9 mouse cellular contexts compared by ENCODE assay signal in genomic region chr11:33170489-33170888, GRCm38 (mm10). TPM values are rescaled to one million over a fixed set of nuclear protein-coding genes. Genes with fewer than 3 reads are reported as not detected.
DNase-seq lines count a peak whose midpoint lies in the region; ATAC-seq and TF ChIP-seq lines count a peak whose summit lies in the region.
"Had no signal": no experiment of that assay in that cellular context is flagged by ENCODE, and none has a peak within 500 bp of the region (broad histone marks: within the 10 kb centered on the region; RNA-seq: fewer than 3 reads in every experiment).

No protein-coding gene starts in this region.

- no peak overlapping the region for H3K27ac ChIP-seq in heart, embryonic 10.5 days
- no peak overlapping the region for H3K27ac ChIP-seq in thymus, adult 2 months (ENCODE audit: control insufficient read depth, insufficient read depth, low read length)
- H3K27ac ChIP-seq in hindbrain, postnatal 0 days: no peak overlapping the region

- H3K27me3 ChIP-seq in heart, embryonic 10.5 days (ENCODE audit: insufficient read depth, poor library complexity, severe bottlenecking): peaks cover 22% of the 10 kb centered on the region
- no peaks in the 10 kb centered on the region for H3K27me3 ChIP-seq in thymus, adult 2 months (ENCODE audit: control insufficient read depth, insufficient read depth, low read length)
- H3K27me3 ChIP-seq in hindbrain, postnatal 0 days (ENCODE audit: insufficient read depth, low read length): no peaks in the 10 kb centered on the region

- TF ChIP-seq POLR2A in thymus, adult 2 months (IDR thresholded peaks at IDR 0.05; ENCODE audit: control insufficient read depth, extremely low read depth, insufficient read depth, low read length, poor library complexity): no peak

- DNase-seq in heart, adult 11 months: peak; percentile 90
- DNase-seq in heart, embryonic 10.5 days (ENCODE audit: low spot score): no peak
- DNase-seq in thymus, adult 2 months: peak; percentile 64
- no peak for DNase-seq in thymus, adult 18-20 months
- DNase-seq in cerebellum, adult 9-11 months: peak; percentile 37
- peak; percentile 59 for DNase-seq in hindbrain, postnatal 0 days (ENCODE audit: low spot score)
- peak; percentile 48 for DNase-seq in lung, postnatal 25 days (ENCODE audit: low spot score)
- DNase-seq in testis, postnatal 10 days (ENCODE audit: low spot score): peak; percentile 69

- H3K4me3 ChIP-seq in heart, embryonic 10.5 days: no peak overlapping the region
- H3K4me3 ChIP-seq in thymus, adult 2 months (ENCODE audit: control insufficient read depth, insufficient read depth, low read length): no peak overlapping the region
- no peak overlapping the region for H3K4me3 ChIP-seq in hindbrain, postnatal 0 days (ENCODE audit: low read length)

- 16% methylated on average over 9 of the region's 9 CpGs for WGBS in heart, embryonic 10.5 days
- WGBS in thymus, adult 2 months: 11% methylated on average over 9 of the region's 9 CpGs
- 14% methylated on average over 9 of the region's 9 CpGs for WGBS in hindbrain, postnatal 0 days

- ATAC-seq in hindbrain, postnatal 0 days: no peak

- no peaks in the 10 kb centered on the region for H3K36me3 ChIP-seq in heart, embryonic 10.5 days
- no peaks in the 10 kb centered on the region for H3K36me3 ChIP-seq in thymus, adult 2 months (ENCODE audit: control insufficient read depth, insufficient read depth, low read length)
- H3K36me3 ChIP-seq in hindbrain, postnatal 0 days (ENCODE audit: insufficient read depth, low read length): no peaks in the 10 kb centered on the region

- no peak for TF ChIP-seq CTCF in thymus, adult 2 months (IDR thresholded peaks at IDR 0.05; ENCODE audit: borderline replicate concordance, control insufficient read depth, extremely low read depth, insufficient read depth, low read length, poor library complexity)
- TF ChIP-seq CTCF in hindbrain, postnatal 0 days (IDR thresholded peaks at IDR 0.05; ENCODE audit: low read depth): peak; percentile 79

- H3K9ac ChIP-seq in hindbrain, postnatal 0 days (replicated peaks; ENCODE audit: low read length): no peak overlapping the region

- H3K9me3 ChIP-seq in heart, embryonic 10.5 days: 0 out of 2 replicates have a peak, but pooled peaks cover 2% of the 10 kb centered on the region
- H3K9me3 ChIP-seq in hindbrain, postnatal 0 days (ENCODE audit: low read length): no peaks in the 10 kb centered on the region

- no peaks in the 10 kb centered on the region for H3K4me1 ChIP-seq in heart, embryonic 10.5 days
- H3K4me1 ChIP-seq in thymus, adult 2 months (replicated peaks; ENCODE audit: control insufficient read depth, insufficient read depth, low read length): no peaks in the 10 kb centered on the region
- no peaks in the 10 kb centered on the region for H3K4me1 ChIP-seq in hindbrain, postnatal 0 days (ENCODE audit: insufficient read depth, low read length)

- H3K4me2 ChIP-seq in hindbrain, postnatal 0 days (ENCODE audit: low read depth, low read length): no peak overlapping the region

RNA-seq across cellular contexts. Expression of gene Npm1, which starts 7.5 kb away (rescaled TPM):
- 705 and 1,033 TPM in 2 replicates for polyA plus RNA-seq in heart, embryonic 10.5 days (2016; fragmentation: Nextera tagmentation; extraction: Ambion mirVana)
- polyA plus RNA-seq in thymus, adult 2 months (2012; rRNA removed): 166 and 186 TPM in 2 replicates
- total RNA-seq in hindbrain, postnatal 0 days (2014; rRNA removed): 143 and 182 TPM in 2 replicates
- polyA plus RNA-seq in hindbrain, postnatal 0 days (2015; fragmentation: Nextera tagmentation; extraction: Ambion mirVana): 395 and 396 TPM in 2 replicates

RNA-seq across cellular contexts. Expression of gene Fgf18, which starts 23.3 kb away (rescaled TPM):
- 1.1 and 2.6 TPM in 2 replicates for polyA plus RNA-seq in heart, embryonic 10.5 days (2016; fragmentation: Nextera tagmentation; extraction: Ambion mirVana)
- polyA plus RNA-seq in thymus, adult 2 months (2012; rRNA removed): 0.15 and 0.23 TPM in 2 replicates
- total RNA-seq in hindbrain, postnatal 0 days (2014; rRNA removed): 6.3 and 10.1 TPM in 2 replicates
- polyA plus RNA-seq in hindbrain, postnatal 0 days (2015; fragmentation: Nextera tagmentation; extraction: Ambion mirVana): 10.0 and 10.3 TPM in 2 replicates

RNA-seq across cellular contexts. Expression of gene Tlx3, which starts 32.9 kb away (rescaled TPM):
- polyA plus RNA-seq in heart, embryonic 10.5 days (2016; fragmentation: Nextera tagmentation; extraction: Ambion mirVana): 0.28 TPM in 1 of 2 replicates, not detected in the other
- polyA plus RNA-seq in thymus, adult 2 months (2012; rRNA removed): 0.08 TPM in 2 replicates
- total RNA-seq in hindbrain, postnatal 0 days (2014; rRNA removed): 39.4 and 39.6 TPM in 2 replicates
- 11.3 and 14.5 TPM in 2 replicates for polyA plus RNA-seq in hindbrain, postnatal 0 days (2015; fragmentation: Nextera tagmentation; extraction: Ambion mirVana)
- total RNA-seq: layer of hippocampus, adult 8-10 months had no signal

Comparison
In these comparisons a context has a peak if more than half of its experiments do, and no peak if none do; other contexts are left out.
1. DNase-seq: peak in heart, adult 11 months (single experiment), thymus, adult 2 months (single experiment), cerebellum, adult 9-11 months (single experiment), hindbrain, postnatal 0 days (single experiment), lung, postnatal 25 days (single experiment) and testis, postnatal 10 days (single experiment); none in heart, embryonic 10.5 days (single experiment) and thymus, adult 18-20 months (0 of 2).